Mouse (Mus musculus) ES-E14 (cell line): ENCODE results near the gene Ksr2.

Experiments
- CHD2 ChIP-seq: IDR thresholded peaks from 2 replicates; pipeline ENCODE4 v1.6.1; 2014; ENCODE audit warnings: mild to moderate bottlenecking, low read depth, low read length, inconsistent platforms
- ZNF384 ChIP-seq: IDR thresholded peaks from 2 replicates; pipeline ENCODE4 v1.6.1; 2012; ENCODE audit warnings: low read depth, low read length, inconsistent platforms

DNA sequence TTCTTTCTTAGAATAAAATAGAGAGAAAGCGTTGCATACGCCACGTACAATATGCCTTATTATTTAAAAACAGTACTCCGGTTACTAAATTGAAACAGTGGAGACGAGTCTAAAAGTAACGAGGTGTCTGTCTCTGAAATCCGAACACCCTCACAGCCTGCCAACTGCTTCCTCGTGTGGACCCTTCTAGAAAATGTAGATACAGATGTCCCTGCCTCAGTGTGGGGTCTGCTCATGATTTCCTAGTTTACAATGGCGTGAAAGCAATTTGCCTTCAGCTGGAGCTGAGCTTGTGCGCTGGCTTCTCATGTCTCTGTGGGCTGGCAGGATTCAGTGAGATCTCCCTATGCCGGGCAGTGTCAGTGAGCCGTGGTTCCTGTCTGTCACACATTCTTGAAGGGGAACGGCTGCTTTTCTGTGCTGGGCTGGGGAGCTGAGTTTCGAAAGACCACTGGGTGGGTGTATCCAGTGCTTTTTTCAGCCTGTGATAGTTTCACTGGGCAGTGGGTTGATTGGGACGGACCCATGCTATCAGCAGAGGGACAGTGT, 194.0 kb downstream of the Ksr2 start:
- TF ChIP-seq CHD2 (no peak), ZNF384 (no peak)
